Mouse (Mus musculus): ENCODE measurements around the gene Prcd. TPM values are rescaled to one million over a fixed set of nuclear protein-coding genes. Genes with fewer than 3 reads are reported as not detected.
A peak's percentile ranks its signal among the peaks of the same experiment; 100 is the strongest.
"Not testable (repeated sequence)": the region's sequence is repeated elsewhere in the genome, so short reads cannot be mapped to it uniquely, and the experiment has no call there.

Prcd gene
- polyA plus RNA-seq, 1 experiment from 2014 or later: 0.41 TPM

- WGBS (ENCODE audit: insufficient replicate concordance): 49% methylated on average over 3 of the region's 5 CpGs
- not testable (repeated sequence) for ATAC-seq; H3K4me2 ChIP-seq; H3K27ac ChIP-seq; H3K36me3 ChIP-seq; H3K9ac ChIP-seq; H3K9me3 ChIP-seq (replicated peaks); H3K4me3 ChIP-seq
- Histone ChIP-seq H3K27me3 (replicated peaks) (peaks cover 27% of the 10 kb centered on the region), H3K4me1 (peaks cover 44% of the 10 kb centered on the region)
These were observed 13.7 kb downstream of the Prcd start for GRCm38 (mm10) chr11:116667012-116667411.

GRCm38 (mm10) chr11:116667930-116668329, 14.6 kb downstream of the Prcd start:
- 70% methylated on average over 8 of the region's 8 CpGs for WGBS (ENCODE audit: insufficient replicate concordance)
- no peak for ATAC-seq
- Histone ChIP-seq H3K4me3 (no peak overlapping the region), H3K27me3 (replicated peaks) (peaks cover 18% of the 10 kb centered on the region), H3K27ac (no peak overlapping the region), H3K4me2 (no peak overlapping the region), H3K4me1 (peaks cover 50% of the 10 kb centered on the region), H3K36me3 (peaks cover 4% of the 10 kb centered on the region), H3K9ac (no peak overlapping the region), H3K9me3 (replicated peaks) (no peaks in the 10 kb centered on the region)

- H3K36me3 ChIP-seq: peaks cover 8% of the 10 kb centered on the region
- H3K9me3 ChIP-seq (replicated peaks): no peaks in the 10 kb centered on the region
- H3K9ac ChIP-seq: no peak overlapping the region
- 50% methylated on average over 10 of the region's 10 CpGs for WGBS (ENCODE audit: insufficient replicate concordance)
- no peak for ATAC-seq
- no peak overlapping the region for H3K4me2 ChIP-seq
- no peak overlapping the region for H3K4me3 ChIP-seq
- peaks cover 55% of the 10 kb centered on the region for H3K4me1 ChIP-seq
- peaks cover 13% of the 10 kb centered on the region for H3K27me3 ChIP-seq (replicated peaks)
- no peak overlapping the region for H3K27ac ChIP-seq
These were observed 15.1 kb downstream of the Prcd start for GRCm38 (mm10) chr11:116668381-116668825.

GRCm38 (mm10) chr11:116668839-116669238, 15.5 kb downstream of the Prcd start:
- ATAC-seq: no peak
- WGBS (ENCODE audit: insufficient replicate concordance): 44% methylated on average over 7 of the region's 7 CpGs
- Histone ChIP-seq H3K4me1 (peaks cover 57% of the 10 kb centered on the region), H3K9ac (no peak overlapping the region), H3K9me3 (replicated peaks) (no peaks in the 10 kb centered on the region), H3K27ac (no peak overlapping the region), H3K27me3 (replicated peaks) (peaks cover 9% of the 10 kb centered on the region), H3K4me3 (no peak overlapping the region), H3K36me3 (peaks cover 13% of the 10 kb centered on the region), H3K4me2 (no peak overlapping the region)

- Histone ChIP-seq H3K4me1 (peaks cover 57% of the 10 kb centered on the region), H3K9me3 (replicated peaks) (no peaks in the 10 kb centered on the region), H3K4me3 (no peak overlapping the region), H3K4me2 (peak overlapping the region; percentile 9), H3K36me3 (peaks cover 17% of the 10 kb centered on the region), H3K9ac (no peak overlapping the region), H3K27me3 (replicated peaks) (peaks cover 4% of the 10 kb centered on the region), H3K27ac (no peak overlapping the region)
- 42% methylated on average over 5 of the region's 5 CpGs for WGBS (ENCODE audit: insufficient replicate concordance)
- no peak for ATAC-seq
These were observed 16.0 kb downstream of the Prcd start for GRCm38 (mm10) chr11:116669316-116669715.

- WGBS (ENCODE audit: insufficient replicate concordance): 26% methylated on average over 13 of the region's 13 CpGs
- H3K27ac ChIP-seq: 0 out of 2 replicates have a peak overlapping the region, but pooled peaks have one; percentile 10
- H3K36me3 ChIP-seq: peaks cover 23% of the 10 kb centered on the region
- no peaks in the 10 kb centered on the region for H3K9me3 ChIP-seq (replicated peaks)
- peak; percentile 48 for ATAC-seq
- no peak overlapping the region for H3K4me3 ChIP-seq
- peaks cover 60% of the 10 kb centered on the region for H3K4me1 ChIP-seq
- no peaks in the 10 kb centered on the region for H3K27me3 ChIP-seq (replicated peaks)
- H3K4me2 ChIP-seq: peak overlapping the region; percentile 9
- no peak overlapping the region for H3K9ac ChIP-seq
These were observed 16.5 kb downstream of the Prcd start for GRCm38 (mm10) chr11:116669787-116670365.

GRCm38 (mm10) chr11:116670386-116670785, 17.1 kb downstream of the Prcd start:
- no peaks in the 10 kb centered on the region for H3K9me3 ChIP-seq (replicated peaks)
- ATAC-seq: no peak
- H3K27ac ChIP-seq: 0 out of 2 replicates have a peak overlapping the region, but pooled peaks have one; percentile 10
- H3K9ac ChIP-seq: peak overlapping the region; percentile 91; the same call in 1 of the 2 replicates
- WGBS (ENCODE audit: insufficient replicate concordance): 83% methylated on average over 7 of the region's 7 CpGs
- peaks cover 28% of the 10 kb centered on the region for H3K36me3 ChIP-seq
- H3K4me2 ChIP-seq: peak overlapping the region; percentile 84
- H3K4me3 ChIP-seq: peak overlapping the region; percentile 88; the same call in 1 of the 2 replicates
- H3K27me3 ChIP-seq (replicated peaks): no peaks in the 10 kb centered on the region
- H3K4me1 ChIP-seq: peaks cover 65% of the 10 kb centered on the region

- Histone ChIP-seq H3K9me3 (replicated peaks) (no peaks in the 10 kb centered on the region), H3K27ac (peak overlapping the region; percentile 84), H3K36me3 (peaks cover 37% of the 10 kb centered on the region), H3K9ac (peak overlapping the region; percentile 91), H3K27me3 (replicated peaks) (no peaks in the 10 kb centered on the region), H3K4me2 (peak overlapping the region; percentile 84), H3K4me1 (peaks cover 67% of the 10 kb centered on the region), H3K4me3 (peak overlapping the region; percentile 88)
- peak; percentile 84 for ATAC-seq
- under 1% methylated on average over 45 of the region's 45 CpGs for WGBS (ENCODE audit: insufficient replicate concordance)
These were observed 17.9 kb downstream of the Prcd start for GRCm38 (mm10) chr11:116671112-116671844.

- ATAC-seq: no peak; the same call in 1 of the 2 replicates
- WGBS (ENCODE audit: insufficient replicate concordance): under 1% methylated on average over 24 of the region's 24 CpGs
- Histone ChIP-seq H3K4me2 (peak overlapping the region; percentile 84), H3K9me3 (replicated peaks) (no peaks in the 10 kb centered on the region), H3K36me3 (peaks cover 44% of the 10 kb centered on the region), H3K27me3 (replicated peaks) (no peaks in the 10 kb centered on the region), H3K9ac (peak overlapping the region; percentile 91), H3K4me1 (peaks cover 67% of the 10 kb centered on the region), H3K27ac (peak overlapping the region; percentile 84), H3K4me3 (peak overlapping the region; percentile 88)
These were observed 18.6 kb downstream of the Prcd start for GRCm38 (mm10) chr11:116671845-116672434.

GRCm38 (mm10) chr11:116672595-116672994, 19.3 kb downstream of the Prcd start:
- Histone ChIP-seq H3K27me3 (replicated peaks) (no peaks in the 10 kb centered on the region), H3K36me3 (peaks cover 50% of the 10 kb centered on the region), H3K27ac (peak overlapping the region; percentile 84), H3K4me2 (peak overlapping the region; percentile 84), H3K9ac (peak overlapping the region; percentile 91), H3K9me3 (replicated peaks) (no peaks in the 10 kb centered on the region), H3K4me3 (peak overlapping the region; percentile 88), H3K4me1 (peaks cover 67% of the 10 kb centered on the region)
- no peak for ATAC-seq
- WGBS (ENCODE audit: insufficient replicate concordance): 11% methylated on average over 7 of the region's 7 CpGs

- H3K36me3 ChIP-seq: peaks cover 57% of the 10 kb centered on the region
- H3K4me1 ChIP-seq: peaks cover 68% of the 10 kb centered on the region
- ATAC-seq: no peak
- no peaks in the 10 kb centered on the region for H3K27me3 ChIP-seq (replicated peaks)
- WGBS (ENCODE audit: insufficient replicate concordance): 69% methylated on average over 2 of the region's 2 CpGs
- H3K9me3 ChIP-seq (replicated peaks): no peaks in the 10 kb centered on the region
- peak overlapping the region; percentile 84 for H3K4me2 ChIP-seq
- H3K27ac ChIP-seq: peak overlapping the region; percentile 84
- peak overlapping the region; percentile 88 for H3K4me3 ChIP-seq
- peak overlapping the region; percentile 91 for H3K9ac ChIP-seq
These were observed 20.1 kb downstream of the Prcd start for GRCm38 (mm10) chr11:116673410-116673809.
